Mouse (Mus musculus) heart, postnatal 36 days (tissue): ENCODE results near the gene Zcchc18. TPM values are rescaled to one million over a fixed set of nuclear protein-coding genes. Genes with fewer than 3 reads are reported as not detected.
A peak's percentile ranks its signal among the peaks of the same experiment; 100 is the strongest.
"Not testable (repeated sequence)": the region's sequence is repeated elsewhere in the genome, so short reads cannot be mapped to it uniquely, and the experiment has no call there.

ENCODE experiments used
- DNase-seq, 2 experiments: peaks; one replicate each; pipeline ENCODE4 v3.0.0; 2021 to 2022
- intact Hi-C: fragments of 180-260 bp; cut with DNase I; formaldehyde crosslinking; loops from one replicate; pipeline ENCODE4 v1.15.1; 2025
- total RNA-seq, 2 experiments: library from RNA; stranded (reverse); gene quantifications; 2 replicates each; pipeline ENCODE4 v1.2.3; 2021

The Zcchc18 gene
- total RNA-seq: not detected

DNA sequence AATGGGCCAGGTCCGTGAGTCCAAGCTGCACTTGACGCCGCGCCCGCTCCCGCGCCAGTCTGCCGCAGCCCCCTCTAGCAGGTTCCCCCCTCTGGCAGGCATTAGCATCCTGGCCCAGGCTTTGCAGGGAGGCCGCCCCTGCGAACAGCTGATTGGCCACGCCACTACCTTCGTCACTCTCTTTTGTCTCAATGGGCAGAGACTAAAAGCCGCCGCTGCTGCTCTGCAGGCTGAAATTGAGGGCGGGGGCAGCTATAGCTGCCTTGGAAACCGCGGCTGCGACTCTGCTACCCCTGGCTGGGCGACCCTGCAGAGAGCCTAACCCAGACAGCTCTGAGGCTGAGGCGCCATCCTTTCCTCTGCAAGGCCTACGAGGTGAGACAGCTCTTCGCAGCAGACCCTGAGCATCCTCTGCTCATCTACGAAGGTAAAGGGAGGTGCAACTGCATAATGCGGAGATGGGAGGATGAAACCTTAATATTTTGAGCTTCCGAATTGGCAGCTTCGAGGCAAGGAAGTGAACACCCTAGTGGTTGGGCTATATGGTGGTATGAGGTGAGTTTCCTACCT, at the start of gene Zcchc18:
Gene Zcchc18 (plus strand): TSS at position 178 of the 570 bp plus-strand sequence.
- intact Hi-C loops: no loop called here

DNA sequence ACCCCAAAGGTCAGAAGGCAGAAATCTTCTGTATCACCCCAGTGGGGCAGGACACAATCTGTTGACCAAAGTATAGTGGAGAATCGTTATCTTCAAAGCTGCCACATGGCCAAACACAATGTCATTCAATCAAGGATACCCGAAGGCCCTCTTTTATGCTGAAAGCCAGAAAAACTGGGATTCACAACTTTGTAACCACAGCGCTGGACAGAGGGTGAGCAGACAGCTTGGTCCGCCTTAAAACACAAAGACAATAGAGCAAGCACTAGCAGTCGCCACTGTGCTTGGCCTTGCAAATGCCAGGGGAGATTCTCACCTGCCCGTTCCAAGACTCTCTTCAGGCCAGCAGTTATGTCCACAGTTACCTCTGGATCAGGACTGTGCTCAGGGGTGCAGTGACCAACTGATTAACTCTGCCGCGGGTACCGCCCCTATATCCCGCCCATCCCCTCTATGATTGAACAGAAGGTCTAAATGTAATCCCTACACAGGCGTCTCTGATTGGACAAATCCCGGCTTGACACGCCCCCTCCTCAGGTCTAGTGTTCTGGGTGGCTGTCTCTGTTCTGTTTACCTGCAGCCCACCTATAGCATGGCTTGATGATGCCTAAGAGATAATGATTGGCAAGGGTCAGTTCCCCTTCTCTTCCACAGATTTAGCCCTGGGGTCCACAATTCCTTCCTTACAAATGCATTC, 35.2 kb upstream of the Zcchc18 start:
- not testable (repeated sequence) for DNase-seq
- intact Hi-C loops: loop anchor here (10.0 kb wide), 1 partner anchor 187 kb away; no protein-coding TSS in a partner anchor

More for the DNA sequence above, at the start of gene Zcchc18:
- peak; percentile 17 to 25 for DNase-seq

DNA sequence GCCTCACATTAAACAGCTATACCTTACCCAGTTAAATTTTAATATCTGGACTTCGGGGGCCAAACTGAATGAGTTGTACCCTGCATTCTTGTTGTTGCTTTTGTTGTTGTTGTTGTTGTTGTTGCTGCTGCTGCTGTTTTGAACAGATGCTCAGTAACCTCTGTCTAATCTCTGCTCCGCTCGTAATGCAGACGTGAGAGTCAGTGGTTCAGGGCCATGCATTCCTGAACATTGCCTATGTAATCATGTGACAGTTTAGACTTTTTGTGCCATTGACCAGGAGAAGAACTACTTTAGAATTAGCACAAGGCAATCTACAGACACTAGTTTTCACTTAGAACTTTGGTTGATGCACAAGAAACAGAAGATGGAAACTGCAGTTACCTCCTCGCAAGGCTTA, 34.7 kb upstream of the Zcchc18 start:
- intact Hi-C loops: loop anchor here (10.0 kb wide), 1 partner anchor 187 kb away; no protein-coding TSS in a partner anchor
- not testable (repeated sequence) for DNase-seq

DNA sequence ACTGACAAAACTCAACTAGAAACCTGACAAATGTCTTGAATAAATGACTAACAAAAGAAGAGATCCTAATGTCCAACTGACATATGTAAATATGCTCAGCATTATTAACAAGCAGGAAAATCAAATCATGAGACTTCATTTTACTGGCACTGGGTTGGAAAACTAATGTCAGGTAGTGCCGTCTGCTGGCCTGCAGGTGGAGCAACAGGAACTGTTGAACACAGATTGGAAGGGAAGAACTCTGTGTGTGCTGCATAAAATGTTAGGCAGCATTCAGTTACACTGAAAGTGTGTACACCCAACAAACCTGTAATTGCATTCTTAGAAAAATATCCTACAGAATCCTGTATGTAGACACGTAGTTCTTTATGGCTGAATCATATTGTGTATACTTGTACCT, 33.3 kb upstream of the Zcchc18 start:
- intact Hi-C loops: loop anchor here (10.0 kb wide), 1 partner anchor 185 kb away; no protein-coding TSS in a partner anchor
- DNase-seq: no peak

DNA sequence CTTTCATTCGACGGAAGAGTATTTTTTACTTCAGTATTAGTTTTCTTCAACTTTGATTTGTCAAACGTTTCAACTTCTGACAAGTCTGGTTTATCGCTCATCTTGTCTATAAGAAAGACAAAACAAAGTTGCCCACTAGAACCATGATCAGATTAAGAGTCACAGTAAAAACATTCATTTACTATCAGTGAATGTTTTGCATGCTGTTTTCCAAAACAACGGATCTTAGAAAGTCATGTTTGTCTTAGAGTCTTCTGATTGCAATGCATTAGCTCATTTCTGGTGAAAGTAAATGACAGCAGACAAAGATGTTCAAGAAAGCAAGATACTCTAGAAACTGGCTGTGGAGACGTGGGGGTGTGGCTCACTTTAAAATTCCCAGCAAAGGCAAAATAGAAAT, 17.6 kb upstream of the Zcchc18 start, which contains the start of gene Tmsb15b2:
Gene Tmsb15b2 (minus strand): TSS at position 101 of the 400 bp plus-strand sequence.
- DNase-seq: not testable (repeated sequence)
- intact Hi-C loops: loop anchor here (5.0 kb wide), 1 partner anchor 42 kb away; no protein-coding TSS in a partner anchor

DNA sequence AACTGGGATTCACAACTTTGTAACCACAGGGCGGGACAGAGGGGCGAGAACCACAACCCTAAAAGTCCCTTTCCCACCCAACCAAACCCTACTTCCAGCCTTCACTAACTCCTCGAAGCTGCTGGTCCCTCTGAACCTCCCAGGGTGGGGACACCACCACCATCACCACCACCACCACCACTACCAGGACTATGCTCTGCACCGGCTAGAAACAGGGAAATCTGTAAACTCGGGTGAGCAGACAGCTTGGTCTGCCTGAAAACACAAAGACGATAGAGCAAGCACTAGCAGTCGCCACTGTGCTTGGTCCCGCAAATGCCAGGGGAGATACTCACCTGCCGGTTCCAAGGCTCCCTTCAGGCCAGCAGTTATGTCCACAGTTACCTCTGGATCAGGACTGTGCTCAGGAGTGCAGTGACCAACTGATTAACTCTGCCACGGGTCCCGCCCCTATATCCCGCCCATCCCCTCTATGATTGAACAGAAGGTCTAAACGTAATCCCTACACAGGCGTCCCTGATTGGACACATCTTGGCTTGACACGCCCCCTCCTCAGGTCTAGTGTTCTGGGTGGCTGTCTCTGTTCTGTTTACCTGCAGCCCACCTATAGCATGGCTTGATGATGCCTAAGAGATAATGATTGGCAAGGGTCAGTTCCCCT, 16.4 kb upstream of the Zcchc18 start, which contains the start of the genes Tmsb15l and Tmsb15b1:
Gene Tmsb15l (minus strand): TSS at position 446 of the 661 bp plus-strand sequence.
Gene Tmsb15b1 (minus strand): TSS at position 451 of the 661 bp plus-strand sequence.
- intact Hi-C loops: loop anchor here (5.0 kb wide), 1 partner anchor 41 kb away; no protein-coding TSS in a partner anchor
- DNase-seq: peak in 1 of 2 experiments; percentile 14

DNA sequence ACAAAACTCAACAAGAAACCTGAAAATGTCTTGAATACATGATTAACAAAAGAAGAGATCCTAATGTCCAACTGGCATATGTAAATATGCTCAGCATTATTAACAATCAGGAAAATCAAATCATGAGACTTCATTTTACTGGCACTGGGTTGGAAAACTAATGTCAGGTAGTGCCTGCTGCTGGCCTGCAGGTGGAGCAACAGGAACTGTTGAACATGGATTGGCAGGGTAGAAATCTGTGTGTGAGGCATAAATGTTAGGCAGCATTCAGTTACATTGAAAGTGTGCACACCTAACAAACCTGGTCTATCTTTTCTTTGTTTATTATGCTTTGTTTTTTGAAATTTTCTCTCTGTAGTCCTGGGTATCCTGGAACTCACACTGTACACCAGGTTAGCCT, 14.3 kb upstream of the Zcchc18 start:
- no peak for DNase-seq
- intact Hi-C loops: loop anchor here (5.0 kb wide), 1 partner anchor 39 kb away; no protein-coding TSS in a partner anchor

DNA sequence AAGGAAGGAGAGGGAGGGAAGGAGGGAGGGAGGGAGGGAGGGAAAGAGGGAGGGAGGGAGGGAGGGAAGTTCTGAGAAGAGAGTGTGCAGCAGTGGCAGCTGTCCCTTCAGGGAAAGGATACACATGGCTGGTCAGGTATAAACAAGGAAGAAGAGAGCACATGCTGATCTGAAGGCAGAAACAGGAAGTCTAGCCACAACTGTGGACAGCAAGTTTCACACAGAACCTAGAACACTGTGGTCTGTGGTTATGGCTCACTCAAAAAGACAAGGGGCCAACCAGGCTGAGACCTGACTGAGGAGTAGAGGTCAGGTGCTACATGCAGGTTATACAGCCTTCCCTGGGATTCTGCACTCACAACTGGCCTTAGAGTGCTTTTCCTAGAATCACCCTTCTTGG, 6.9 kb upstream of the Zcchc18 start:
- intact Hi-C loops: no loop called here
- no peak for DNase-seq

DNA sequence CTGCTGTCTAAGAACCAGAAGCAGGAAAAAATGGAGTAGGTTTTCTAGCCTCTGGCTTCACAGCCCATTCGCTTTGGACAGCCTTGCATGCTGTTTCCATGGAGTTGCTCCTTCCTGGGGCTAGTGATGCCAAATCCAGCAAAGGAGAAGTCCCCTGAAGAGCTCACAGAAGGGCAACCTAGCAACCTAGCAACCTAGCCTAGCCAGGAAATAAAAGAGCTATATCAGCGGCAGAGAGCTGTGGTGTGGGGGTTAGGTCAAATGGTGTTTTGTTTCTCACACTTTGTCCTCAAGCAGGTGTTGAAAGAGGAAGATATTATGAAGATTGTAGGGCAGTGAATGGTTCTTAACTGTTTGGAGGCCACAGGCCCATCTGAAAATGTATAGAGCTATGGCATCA, 1.7 kb upstream of the Zcchc18 start:
- no peak for DNase-seq
- intact Hi-C loops: no loop called here

DNA sequence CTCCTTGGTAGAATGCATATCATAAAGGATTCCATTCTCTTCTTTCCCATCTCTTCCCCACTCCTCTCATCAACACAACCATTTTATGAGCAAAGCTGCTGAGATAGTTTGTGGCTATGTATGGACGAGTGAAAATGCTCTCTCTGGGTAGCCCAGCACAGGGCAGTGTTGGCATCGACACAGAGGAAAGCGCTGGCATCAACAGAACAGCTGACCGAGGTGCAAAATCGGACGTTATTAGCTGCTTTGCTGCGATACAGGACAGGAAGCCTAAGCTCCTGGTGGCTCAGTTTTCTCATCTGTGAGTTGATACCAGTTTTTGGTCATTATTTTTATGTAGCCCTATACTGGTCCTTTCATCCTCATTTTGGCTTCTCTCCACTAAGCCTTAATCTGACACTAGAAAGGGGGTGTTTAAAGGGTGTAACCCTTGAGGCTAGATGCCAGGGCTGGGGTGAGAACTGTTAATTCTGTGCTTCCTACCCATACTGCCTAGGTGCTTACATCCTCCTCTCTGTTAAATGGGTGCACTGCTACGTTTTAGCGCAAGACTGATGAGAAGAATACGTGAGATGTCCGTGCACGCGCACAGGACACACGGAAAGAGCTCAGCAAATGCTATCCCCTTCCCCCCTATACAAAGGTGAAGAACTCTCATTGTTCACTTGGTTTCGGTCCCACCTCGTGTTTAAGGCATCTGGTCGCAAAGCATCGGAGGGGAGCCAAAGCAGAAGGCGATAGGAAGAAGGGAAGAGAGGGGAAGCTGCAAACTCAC, 577 bp upstream of the Zcchc18 start:
- intact Hi-C loops: no loop called here
- DNase-seq: no peak

DNA sequence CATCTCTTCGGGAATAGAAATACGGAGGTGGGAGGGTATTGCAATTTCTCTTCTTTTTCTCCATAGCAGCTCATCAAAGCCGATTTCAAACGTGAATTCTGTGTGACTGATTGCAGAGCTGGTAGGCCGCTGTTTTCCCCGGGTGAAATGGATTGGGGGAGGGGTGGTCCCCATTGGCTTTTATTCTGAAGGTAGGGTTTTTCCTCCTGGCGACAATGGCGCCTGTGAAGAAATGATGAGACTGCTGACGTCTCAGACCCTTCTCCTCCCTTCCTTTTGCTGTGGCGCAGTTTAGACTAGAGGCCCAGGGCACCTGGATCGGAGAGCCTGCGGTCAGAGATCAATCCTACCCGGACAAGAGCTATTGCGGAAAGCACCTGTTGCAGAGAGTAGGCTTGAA, 686 bp downstream of the Zcchc18 start:
- intact Hi-C loops: no loop called here
- DNase-seq: no peak

DNA sequence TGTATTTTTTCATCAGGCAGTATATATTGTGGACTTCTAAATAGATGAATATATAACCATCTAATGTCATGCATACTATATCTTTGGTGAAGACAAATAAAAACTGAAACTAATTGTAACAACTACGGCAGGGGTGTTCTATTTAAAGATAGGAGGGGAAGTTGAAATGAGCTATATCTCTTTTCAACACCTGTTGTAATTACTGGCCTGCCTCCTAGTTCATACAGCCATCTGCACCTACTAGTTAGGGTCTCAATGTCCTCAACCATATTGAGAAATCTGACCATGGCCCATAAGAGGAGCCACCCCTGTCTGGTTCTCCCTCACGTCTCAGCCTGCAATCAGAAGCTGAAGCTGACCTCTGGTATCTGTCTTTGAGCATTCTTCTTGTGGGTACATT, 3.3 kb downstream of the Zcchc18 start:
- intact Hi-C loops: no loop called here
- no peak for DNase-seq

DNA sequence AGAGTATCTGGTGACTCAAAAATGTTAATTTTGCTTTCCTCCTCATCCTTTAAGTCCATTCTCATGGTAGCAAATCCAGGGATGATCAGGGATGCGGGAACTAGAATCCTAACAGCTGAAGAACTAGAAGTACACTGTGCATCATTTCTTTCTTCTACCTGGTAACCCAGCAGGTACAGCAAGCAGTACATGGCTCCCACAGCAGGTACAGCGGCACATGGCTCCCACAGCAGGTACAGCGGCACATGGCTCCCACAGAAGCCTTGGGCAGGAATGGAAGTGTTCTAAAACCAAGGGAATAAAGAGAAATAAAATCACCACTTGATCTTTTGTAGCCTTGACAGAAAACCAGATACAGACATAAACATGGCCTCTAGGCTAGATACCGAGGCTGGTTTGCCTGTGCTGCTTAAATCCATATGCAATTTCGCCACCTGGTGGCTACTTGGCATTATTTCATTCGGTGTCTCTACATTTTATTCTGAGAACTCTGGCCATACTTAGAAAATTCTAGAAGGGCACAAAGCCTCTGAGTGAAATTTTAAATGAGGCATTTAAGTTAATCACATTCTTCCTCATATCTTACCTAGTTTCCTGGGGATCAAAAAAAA, 22.2 kb downstream of the Zcchc18 start:
- intact Hi-C loops: loop anchor here (1.0 to 5.0 kb wide), 2 partner anchors 38 to 271 kb away; partner anchors contain the start of genes Tmsb15b1, Tmsb15b2 and Tmsb15l
- peak; percentile 15 to 32 for DNase-seq

DNA sequence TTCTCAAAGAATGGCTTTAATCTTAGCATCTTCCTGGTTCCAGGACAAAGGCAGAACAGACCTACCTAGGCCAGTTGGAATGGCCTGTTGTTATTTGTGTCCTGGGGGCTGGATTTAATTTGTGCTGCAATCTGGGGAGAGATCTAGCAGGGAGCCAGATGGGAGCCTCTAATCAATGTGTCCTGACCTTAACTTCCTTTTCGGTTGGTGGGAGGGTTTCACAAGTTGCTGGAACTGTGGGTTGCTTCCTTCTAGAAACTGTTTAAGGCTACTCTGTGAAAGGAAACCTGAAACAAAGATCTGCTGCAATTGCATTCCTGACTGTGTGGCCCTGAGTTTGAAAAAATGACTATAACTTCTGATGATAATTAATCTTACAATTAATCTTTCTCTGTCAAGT, 24.7 kb downstream of the Zcchc18 start:
- intact Hi-C loops: loop anchor here (5.0 kb wide), 1 partner anchor 40 kb away; the partner anchor contains the start of genes Tmsb15b1, Tmsb15b2 and Tmsb15l
- DNase-seq: no peak

DNA sequence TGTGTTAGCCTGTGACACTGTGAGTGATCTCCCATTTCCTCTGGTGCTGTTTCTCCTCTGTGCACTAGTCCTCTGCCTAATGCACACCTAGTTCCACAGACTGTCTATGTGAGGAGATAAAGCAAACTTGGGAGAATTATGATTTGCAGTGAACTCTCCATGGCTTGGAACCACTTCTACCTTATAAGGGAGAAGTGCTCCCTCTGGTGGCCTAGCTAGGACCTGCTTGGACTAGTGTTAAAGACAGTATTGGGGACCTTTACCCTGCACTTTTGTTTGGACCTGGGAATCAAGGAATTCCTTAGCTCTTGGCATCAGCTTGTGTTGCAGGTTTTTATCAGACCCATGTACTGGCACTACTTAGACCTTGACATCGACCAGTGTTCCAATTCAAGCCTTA, 26.4 kb downstream of the Zcchc18 start:
- intact Hi-C loops: loop anchor here (5.0 kb wide), 1 partner anchor 42 kb away; the partner anchor contains the start of genes Tmsb15b1, Tmsb15b2 and Tmsb15l
- DNase-seq: peak; percentile 39 to 63

DNA sequence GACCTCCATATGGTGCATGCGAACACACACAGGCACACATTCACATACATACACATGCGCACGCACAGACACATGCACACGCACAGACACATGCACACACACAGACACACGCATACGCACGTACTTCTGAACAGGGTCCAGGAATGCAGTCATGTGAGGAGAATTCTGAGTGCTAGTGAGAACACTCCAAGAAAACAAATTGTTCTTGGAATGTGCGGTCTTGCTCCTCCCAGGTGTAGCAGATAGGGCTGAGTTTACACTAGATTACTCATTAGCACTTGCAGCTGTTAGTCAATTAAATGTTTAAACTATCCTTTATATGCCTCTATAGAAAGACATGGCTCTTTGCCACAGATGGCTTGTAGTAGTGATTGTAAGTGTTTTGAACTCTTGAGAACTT, 38.0 kb downstream of the Zcchc18 start:
- no peak for DNase-seq
- intact Hi-C loops: no loop called here

DNA sequence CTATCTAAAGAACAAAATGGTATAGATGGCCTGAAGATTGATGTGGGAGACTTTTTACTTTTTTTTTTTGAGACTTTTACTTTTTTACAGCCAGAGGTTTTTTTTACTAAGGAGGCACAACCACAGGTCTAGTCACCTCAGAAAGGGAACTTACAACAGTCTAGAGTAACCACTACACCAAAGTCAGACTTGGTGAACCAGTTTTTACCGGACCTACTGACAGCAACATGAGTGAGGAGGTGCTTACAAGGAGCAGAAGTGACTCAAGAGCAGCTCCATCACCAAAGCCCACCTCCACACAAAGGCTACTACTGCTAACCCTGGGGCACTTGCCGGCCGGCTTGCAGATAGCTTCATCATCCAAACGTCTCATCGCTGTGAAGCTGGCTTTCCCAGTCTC, 38.8 kb downstream of the Zcchc18 start:
- intact Hi-C loops: no loop called here
- no peak for DNase-seq

DNA sequence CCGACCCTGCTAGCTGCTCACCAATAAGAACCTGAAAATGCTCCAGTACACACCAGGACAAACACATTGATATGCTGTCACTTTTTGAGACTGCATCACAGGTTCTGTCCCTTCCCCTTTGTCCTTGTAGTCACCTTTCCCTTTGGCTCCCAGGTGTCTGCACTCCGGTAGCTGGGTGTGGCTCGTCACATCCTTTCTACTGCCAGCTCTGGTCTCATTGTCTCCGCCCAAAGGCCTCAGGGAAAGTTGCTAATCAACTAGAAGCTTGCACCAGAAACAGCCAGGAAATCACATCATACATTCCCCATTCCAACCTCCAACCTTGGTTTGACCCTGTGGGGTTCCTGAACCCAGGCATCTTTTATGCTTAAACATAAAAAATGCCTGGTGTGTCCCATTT, 41.4 kb downstream of the Zcchc18 start:
- DNase-seq: no peak
- intact Hi-C loops: no loop called here

DNA sequence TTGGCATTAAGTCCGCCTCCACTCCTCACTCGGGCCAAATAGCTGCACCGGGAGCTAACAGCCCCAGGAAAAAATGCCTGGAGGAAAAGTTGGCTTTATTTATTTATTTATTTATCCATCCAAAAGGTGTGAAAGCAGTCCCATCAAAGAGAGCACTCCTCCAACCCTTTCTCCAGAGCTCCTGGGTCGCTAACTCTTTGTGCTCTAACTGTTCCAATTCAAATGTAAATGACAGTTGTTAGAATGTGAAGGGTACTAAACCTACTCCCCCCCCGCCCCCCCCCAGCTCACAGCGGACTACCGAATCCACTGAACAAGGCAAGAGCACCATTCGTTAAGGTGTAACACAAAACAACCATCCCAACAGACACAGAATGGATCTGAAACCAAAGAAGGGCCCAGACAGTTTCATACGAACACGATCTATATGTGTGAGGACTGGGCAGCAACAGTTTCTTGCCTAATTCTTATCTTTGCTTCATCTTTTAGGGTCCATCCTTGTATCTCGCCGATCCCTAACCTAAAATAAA, 44.6 kb downstream of the Zcchc18 start:
- intact Hi-C loops: no loop called here
- no peak for DNase-seq
